Mouse (Mus musculus) embryo, embryonic 11.5 days (tissue): ENCODE measurements around the gene Arid5b.

Source experiments
- DNase-seq: peaks from one replicate; pipeline ENCODE4 v3.0.0-alpha.2; 2012; ENCODE audit warnings: low read depth, low spot score

Gene Arid5b

DNA sequence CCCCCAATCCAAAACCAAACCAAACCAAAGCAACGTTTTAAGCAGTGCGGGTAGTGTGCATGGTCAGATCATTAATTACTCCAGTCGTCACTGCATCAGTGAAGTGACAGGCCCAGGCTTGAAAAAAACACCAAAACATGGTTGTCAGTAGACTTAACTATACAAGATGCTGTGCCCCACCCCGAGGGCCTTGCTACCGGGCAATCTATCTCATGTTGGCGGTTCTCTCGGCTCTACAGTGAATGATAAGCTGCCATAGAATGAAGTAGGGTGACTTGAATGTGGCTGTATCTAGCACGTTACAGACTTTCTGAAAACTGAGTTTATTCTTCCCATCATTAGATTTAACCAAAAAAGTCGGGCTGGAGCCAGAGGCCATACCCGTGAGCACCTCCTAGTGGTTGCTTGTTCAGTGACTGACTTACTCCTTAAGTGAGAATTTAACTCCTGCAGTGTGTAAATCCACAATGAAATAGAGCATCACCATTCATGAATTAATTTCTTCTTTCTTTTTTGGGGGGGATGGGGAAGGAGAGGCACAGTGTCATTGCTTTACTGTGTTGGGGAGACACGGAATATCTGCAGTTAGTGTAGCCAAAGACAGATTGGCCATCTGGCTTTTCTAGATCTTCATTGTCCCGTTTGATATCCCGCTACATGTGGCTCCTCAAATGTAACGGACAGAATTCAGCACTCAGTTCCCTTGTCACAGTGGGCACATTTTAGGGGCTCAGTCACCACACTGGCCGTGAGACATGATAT is 188.9 kb downstream of the Arid5b start:
- DNase-seq: no peak

DNA sequence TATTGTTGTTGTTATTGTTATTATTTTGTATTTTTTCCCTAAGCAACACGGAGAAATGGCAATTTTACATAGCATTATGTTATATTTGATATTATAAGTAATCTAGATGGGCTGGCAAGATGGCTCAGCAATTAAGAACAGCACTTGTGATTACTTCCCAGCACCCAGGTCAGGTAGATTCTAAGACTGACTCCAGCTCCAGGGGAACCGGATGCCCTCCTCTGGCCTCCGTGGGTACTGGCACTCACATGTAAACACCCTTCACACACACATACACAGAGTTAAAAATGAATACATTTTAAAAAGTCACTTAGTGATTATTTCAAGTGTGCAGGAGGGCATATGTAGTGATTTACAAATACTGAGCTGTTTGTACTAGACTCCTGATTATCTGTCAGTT is 190.8 kb downstream of the Arid5b start:
- DNase-seq: no peak

DNA sequence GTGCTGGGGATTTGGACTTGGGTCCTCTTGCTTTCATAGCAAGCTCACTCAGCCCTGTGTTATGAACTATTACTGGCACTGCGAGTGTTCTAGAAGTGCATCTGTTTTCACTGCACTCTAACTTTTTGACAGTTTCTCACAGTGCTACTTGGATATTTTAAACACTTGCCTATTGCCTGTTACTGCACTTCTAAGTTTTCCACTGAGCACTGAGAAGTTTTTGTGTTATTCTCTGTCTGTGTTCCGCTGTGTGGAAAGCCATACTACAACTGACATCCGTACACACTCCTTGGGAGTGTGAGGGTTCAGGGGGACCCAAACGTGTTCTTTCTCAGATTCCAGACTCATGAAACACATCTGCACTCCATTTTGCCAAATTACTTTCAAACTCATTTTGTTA is 191.6 kb downstream of the Arid5b start:
- no peak for DNase-seq

DNA sequence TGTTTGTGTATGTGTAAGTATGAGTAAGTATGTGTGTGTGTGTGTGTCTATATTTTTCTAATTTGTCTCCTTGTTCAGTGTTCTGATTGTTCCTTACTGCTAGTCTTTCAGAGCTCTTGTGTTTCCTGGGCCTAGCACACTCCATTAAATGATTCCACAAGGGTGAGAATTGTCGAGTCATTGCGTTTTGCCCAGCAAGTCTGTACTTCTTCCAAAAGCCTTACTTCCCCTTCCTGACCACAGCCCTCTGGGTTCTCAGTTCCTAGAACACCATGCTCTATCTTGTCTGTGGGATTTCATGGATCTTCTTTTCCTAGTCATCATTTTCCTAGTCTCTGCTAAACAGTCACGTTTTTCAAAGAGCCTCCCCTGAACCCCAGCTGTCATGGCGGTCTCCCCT is 193.0 kb downstream of the Arid5b start:
- DNase-seq: no peak

DNA sequence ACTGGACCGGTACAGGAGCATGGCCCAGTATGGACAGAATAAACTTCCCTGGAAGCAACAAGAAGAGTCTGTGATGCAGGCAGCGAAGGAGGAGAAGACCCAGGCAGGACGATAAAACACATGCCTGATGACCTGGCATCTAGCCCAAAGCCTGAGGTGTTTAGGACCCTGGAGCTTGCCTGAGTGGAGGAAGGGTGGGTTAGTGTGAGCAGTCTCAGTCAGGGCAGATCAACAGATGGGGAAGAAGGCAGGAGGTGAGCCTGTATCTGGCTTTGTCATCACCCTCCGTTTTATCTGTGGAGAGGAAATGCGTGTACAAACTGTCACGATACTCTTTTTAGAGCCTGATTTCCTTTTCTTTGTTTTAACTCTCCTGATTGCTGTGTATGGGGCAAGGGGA is 196.8 kb downstream of the Arid5b start:
- DNase-seq: no peak

DNA sequence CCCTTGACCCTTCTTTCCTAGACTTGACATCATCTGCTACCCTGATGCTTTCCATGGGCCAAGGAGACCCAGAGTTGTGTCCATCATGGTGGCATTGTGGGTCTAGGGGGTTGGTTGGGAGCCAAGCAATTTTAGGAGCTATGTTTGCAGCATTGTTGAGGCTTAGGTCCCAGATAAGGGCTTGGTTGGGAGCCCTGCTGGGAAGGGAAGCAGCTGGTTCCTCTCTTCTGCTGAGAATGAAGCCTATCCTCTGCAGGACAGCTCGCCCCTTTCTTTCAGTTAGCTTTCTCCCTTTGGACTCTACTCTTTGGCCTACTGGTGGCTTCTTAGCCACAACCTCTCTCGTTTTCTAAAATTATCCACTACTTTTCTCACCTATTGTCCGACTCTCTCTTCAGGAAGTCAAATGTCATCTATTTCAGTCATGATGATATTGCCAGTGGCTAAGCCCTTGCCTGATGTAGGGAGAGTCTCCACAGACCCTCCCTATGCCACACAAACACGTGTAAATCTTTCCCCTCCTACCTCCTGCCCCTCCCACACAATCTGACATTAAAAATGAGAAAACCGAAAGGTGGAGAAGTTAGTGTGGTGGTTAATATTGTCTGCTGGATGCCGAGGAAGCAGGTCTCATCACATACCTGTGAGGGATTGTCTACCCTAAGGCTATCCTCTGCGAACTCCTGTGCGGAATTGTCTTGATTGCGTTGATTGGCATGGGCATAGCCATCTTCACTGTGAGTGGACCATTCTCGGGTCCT is 198.4 kb downstream of the Arid5b start:
- DNase-seq: no peak

DNA sequence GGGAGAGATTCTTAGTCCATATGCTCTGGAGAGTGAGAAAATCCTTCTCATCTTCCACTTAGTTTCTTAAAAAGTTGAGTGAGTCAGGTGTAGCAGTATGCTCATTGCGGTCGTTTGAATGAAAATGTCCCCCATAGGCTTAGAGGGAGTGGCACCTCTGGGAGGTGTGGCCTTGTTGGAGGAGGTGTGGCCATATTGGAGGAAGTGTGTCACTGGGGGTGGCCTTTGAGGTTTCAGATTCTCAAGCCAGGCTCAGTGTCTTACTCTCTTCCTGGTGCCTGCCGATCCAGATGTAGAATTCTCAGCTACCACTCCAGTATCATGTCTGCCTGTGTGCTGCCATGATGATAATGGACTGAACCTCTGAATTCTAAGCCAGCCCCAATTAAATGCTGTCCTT is 199.8 kb downstream of the Arid5b start:
- DNase-seq: no peak

DNA sequence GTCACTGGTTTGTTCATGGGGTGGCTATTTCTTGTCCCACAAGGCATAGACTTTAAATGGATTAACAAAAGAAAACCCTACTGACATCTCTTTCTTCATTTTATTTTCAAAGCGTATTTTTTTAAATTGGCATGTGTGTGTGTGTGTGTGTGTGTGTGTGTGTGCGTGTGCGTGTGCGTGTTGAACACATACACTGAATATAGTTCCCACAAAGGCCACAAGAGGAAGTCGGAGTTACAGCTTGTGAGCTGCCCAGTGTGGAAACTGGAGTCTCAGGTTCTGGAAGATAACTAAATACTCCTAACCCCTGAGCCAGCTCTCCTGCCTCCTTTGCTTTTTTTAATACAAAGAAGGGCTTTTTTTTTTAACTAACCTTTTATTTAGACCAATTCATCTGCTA is 203.4 kb downstream of the Arid5b start:
- no peak for DNase-seq

DNA sequence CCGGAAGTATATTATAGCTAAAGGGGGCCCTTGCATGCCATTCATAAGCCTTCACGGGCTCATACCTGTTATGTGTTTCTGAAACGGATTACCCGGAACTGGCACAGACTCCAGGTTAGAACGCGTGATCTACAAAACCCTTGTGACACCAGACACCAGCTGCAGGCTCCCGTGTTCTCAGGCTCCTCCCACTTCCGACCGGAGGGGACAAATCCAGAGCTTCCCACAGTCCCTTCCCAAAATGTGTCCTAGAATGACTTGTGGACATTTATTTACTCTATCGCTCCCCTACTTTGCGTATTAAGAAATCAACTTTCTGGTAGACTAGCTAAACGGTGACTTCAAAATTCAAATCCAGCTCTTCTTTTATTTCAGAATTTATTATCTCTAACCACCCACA is 204.2 kb downstream of the Arid5b start:
- DNase-seq: no peak

DNA sequence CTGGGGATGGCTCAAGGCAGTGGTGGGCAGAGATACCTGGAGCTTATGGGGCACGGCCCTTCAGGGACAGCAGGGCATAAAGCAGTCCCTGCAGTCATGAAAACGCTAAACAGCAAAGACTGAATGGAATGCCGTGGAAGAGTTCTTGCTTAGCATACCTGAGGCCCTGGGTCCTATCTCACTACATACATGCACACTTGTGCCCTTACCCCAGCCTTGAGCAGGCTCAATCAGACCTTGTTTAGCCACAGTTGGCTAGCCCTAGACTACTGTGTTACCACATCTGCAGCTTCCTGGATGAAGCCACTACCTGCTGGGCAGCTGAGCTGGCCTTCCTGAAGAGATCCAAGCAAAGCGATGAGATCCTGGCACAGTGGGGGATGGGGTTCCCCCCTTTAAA is 205.9 kb downstream of the Arid5b start:
- no peak for DNase-seq

DNA sequence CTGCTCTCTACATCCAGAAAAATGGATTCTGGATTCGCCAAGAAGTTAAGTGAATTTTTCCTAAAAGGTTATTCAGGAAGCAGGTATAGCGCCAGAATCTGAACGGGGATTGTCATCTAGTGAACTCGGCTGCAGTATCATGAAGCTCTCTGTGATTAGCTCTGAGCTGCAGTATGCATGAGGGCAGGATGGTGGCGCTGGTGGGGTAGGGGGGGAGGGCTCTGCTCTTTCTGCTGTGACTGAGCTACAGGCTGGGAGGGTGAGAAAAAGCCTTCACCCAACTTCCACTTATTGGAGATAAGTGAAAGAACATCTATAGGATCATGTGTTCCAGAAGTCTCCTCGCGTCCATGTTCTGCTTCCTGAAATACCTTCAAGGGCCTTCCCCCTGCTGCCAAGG is 207.5 kb downstream of the Arid5b start:
- no peak for DNase-seq

DNA sequence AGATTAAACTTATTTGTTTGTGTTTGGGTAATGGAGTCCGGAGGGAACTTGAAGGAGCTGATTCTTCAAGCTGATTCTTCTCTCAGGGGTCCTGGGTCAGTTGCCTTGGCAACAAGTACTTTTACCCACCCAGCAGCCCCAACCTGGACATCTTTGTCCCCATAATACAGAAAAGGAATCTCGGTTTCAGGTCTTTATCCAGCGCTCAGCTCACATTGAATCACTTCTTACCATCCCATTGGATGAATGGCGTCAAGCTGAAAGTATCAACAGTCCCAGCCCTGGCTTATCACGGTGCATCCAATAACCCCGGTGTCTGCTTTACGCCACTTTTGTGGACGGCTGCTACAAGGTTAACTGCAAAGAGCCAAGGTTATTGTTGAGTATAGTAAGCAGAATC is 210.1 kb downstream of the Arid5b start:
- no peak for DNase-seq

DNA sequence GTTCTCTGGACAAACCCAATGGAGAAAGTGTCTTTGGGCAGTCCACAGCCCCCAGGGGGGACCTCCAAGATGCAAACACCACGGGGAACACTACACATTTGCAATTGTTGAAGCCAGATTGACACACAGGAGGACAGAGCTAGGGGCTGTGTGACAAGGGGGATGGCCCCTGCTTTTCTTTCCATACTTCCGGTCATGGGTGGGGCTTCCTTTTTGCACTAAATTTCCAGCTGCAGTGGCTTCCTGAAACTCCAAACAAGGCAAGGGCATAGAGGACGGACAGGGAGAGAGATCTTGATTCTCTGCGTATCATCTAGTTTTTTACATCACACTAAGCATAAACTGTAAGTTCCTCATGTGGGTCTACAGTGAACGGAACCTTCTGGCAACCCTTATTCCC is 210.6 kb downstream of the Arid5b start:
- DNase-seq: no peak

DNA sequence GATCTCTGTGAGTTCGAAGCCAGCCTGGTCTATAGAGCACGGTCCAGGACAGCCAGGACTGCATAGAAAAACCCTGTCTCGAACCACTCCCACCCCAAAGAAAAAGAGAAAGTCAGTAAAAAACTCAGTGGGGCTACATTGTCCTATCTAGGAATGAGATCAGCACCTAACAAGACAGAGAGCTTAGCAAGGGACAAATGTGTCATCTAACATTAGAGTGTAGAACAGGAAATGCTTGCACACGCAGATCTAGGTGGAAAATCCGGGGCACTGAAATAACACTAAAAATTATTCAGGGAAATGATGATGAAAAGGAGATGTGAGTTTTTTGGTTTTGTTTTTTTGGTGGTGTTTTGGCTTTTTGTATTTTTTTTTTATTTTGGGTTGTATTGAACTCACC is 212.4 kb downstream of the Arid5b start:
- no peak for DNase-seq

DNA sequence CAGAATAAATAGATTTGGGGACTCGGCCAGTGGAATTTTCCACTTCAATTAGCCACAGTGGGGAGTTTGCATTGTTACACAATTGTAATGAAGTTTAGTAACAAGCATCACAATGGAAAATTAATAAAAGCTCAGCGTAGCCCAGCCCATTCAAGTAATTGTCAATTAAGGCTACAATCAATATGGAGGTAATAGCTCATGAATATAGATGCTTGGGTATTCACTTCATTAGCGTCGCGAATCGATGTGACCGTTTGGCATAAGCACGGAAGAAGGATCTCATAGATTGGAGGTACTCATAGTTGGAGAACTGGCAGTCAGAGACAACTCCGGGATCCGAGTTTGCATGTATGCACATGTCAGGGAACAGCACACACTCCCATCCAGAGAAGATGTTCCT is 214.0 kb downstream of the Arid5b start:
- DNase-seq: no peak

DNA sequence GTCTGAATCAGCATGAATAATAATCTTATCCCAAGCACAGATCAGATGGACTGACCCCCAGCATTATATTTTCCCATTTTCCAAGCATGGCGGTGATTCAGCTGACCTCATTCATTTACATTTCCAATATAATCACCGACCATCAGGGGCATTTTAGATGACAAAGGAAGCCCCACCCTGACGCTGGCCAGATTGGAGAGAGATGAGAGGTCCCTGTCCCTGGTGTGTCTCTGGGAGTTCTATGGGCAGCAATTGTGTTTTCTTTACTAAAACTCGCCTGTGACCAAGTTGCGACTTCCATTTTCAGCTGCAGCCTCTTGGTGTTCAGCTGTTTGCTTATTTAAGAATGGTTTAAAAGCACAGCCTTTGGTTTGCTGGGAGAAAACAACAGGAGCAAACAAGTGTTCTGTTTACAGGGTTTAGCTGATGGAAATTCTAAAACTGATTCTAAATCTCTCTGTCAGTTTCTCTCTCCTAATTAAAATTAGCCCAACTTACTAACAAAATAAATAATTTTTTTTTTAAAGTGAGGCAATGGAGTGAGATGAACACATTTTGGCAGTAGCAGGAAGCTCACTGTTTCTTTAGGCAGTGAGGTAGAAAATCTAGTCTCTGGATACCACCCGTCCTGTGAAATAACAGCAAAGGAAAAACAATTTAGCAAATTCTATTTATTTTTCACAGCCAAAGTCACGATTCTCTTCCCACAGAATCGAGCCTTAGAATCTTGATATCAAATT is 214.6 kb downstream of the Arid5b start:
- no peak for DNase-seq

DNA sequence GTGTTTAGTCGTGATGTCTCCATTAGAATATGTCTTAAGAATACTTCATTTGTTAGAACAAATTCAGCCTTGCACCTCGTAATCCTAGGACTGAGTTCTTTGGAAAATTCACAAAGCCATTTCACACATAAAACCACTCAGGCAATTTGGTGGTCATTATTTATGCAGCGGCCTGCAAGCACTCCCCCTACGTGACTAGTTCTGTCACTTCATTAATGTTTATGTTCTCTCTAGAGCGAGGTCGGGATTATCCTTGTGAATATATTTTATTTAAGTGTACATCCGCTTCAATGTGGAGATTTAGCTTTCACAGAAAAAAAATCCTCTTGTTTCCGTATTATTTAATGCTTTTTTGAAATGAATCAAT is 217.3 kb downstream of the Arid5b start:
- DNase-seq: no peak

DNA sequence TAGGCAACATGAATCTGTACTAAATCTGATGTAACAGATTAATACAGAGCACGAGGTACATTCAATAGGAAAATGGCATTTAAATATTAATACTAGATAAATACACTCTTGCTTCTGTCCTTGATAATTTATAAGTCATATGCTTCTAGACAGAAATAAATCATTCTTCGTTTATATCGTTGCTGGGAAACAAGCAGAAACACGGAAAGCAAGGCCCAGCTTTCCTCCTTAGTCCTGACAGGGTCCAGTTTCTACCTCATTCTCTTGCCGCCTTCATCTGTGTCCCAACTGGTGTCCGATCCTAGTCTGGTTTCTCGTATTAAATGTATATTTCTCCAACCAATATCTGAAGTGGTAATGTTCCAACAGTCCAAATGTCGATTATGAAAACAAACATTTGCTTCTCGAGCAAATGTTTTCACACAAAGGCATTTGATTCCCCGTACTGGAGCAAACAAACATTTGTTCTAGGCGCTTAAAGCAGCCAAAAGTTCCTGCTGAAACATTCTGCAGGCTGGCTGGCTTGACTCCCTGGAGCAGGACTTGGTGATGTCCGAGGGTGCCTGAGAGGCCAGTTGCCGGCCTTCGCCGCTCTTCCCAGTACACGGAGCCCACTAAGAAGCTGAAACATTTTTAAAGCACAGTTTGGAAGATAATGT is 217.8 kb downstream of the Arid5b start:
- no peak for DNase-seq

DNA sequence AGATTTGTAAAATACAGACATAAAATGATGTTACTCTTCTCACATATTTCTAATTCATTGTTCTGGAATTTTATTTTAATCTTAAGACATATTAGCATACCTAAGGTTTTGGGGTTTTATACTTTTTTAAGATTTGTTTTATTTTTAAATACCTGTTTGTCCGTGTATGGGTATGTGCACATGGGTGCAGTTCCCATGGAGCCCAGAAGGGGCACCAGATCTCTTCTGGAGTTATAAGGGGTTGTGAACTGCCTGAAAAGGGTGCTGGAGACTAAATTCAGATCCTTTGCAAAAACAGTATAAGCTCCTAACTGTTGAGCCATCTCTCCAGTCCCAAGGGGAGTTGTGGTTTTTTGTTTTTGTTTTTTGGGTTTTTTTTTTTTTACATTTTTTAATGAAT is 220.2 kb downstream of the Arid5b start:
- no peak for DNase-seq

DNA sequence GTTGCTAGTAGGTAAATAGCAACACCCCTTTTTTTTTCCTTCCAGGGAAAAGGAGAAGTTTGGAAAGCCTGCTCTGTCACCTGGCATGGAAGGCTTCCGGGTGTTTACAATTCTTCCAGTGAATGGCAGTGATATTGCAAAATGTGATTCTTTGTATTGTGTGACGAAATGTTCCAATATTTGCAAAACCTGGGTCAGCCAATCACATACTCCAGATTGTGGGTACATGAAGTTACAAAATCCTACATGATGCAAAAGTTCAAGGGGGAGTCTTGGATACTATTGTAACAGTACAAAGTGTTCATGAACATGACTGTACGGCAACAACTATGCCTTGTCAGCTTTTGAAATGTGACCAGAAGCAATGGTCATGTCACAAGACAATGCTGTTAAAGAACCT is 220.7 kb downstream of the Arid5b start:
- DNase-seq: no peak

DNA sequence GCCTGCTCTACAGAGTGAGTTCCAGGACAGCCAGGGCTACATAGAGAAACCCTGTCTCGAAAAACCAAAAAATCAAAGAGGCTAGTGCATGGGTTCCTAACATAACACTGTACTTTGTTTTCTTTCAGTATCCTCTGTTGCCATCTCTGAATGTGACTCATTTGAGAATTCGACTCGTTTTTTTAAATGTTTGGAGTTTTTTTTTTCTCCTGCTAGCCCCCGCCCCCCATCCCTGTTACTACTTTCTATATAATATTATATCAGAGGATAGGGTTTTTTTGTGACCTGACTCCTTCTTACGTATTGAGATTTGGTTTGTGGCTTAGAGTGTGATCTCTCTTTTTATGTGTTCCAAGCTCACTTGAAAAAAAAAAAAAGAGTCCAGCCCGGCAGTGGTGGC is 223.8 kb downstream of the Arid5b start:
- DNase-seq: no peak

DNA sequence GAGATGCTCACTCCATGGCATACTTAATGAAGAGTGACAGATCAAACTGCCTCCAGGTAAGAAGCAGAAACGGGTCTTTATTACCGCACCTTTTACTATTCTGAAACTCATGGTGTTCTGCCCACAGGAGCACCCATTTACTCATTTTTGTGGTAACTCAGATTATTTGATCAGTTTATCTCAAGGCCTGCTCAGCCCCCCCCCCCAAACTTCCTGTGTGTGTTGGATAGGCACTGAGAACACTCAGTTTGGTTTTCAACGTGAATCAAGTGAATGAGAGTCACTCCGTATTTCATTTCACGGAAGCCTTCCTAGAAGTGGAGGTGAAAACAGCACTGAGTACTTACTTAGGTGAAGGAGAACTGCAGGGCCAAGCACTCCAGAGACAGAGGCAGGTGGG is 224.4 kb downstream of the Arid5b start:
- no peak for DNase-seq
